Mouse (Mus musculus) kidney, embryonic 15.5 days (tissue): ENCODE data around the gene Mvd. TPM values are rescaled to one million over a fixed set of nuclear protein-coding genes. Genes with fewer than 3 reads are reported as not detected.

ENCODE experiments used
- ATAC-seq: fragments of 200-750 bp; cut with Nextera tagmentation; replicated peaks from 2 replicates; pipeline ENCODE4 v1.8.0; 2017; ENCODE audit warnings: moderate TSS enrichment; ENCODE audit not compliant: low FRiP score
- H3K27ac ChIP-seq: fragments of 300-500 bp; sonication (generic); 2 replicates; pipeline ENCODE4 v1.5.1; 2015; ENCODE audit warnings: mild to moderate bottlenecking, inconsistent platforms
- H3K27me3 ChIP-seq: fragments of 300-500 bp; sonication (generic); 2 replicates; pipeline ENCODE4 v1.6.1; 2015; ENCODE audit warnings: inconsistent platforms
- H3K36me3 ChIP-seq: fragments of 300-500 bp; sonication (generic); 2 replicates; pipeline ENCODE4 v1.6.1; 2015; ENCODE audit warnings: inconsistent platforms
- H3K4me1 ChIP-seq: fragments of 300-500 bp; sonication (generic); 2 replicates; pipeline ENCODE4 v1.6.1; 2015; ENCODE audit warnings: inconsistent platforms
- H3K4me2 ChIP-seq: fragments of 300-500 bp; sonication (generic); 2 replicates; pipeline ENCODE4 v1.6.1; 2015; ENCODE audit warnings: moderate library complexity, mild to moderate bottlenecking, inconsistent platforms
- H3K4me3 ChIP-seq: fragments of 300-500 bp; sonication (generic); replicated peaks from 2 replicates; pipeline ENCODE4 v1.5.1; 2015; ENCODE audit warnings: mild to moderate bottlenecking, inconsistent platforms
- H3K9ac ChIP-seq: fragments of 300-500 bp; sonication (generic); 2 replicates; pipeline ENCODE4 v1.6.1; 2015; ENCODE audit warnings: mild to moderate bottlenecking, inconsistent platforms
- H3K9me3 ChIP-seq: fragments of 300-500 bp; sonication (generic); replicated peaks from 2 replicates; pipeline ENCODE4 v1.6.1; 2016; ENCODE audit warnings: inconsistent platforms
- WGBS: fragments of 180-500 bp; shearing (Covaris S2); methylation state at CpG from one replicate; pipeline ENCODE4 v1.1.7; 2015; ENCODE audit warnings: mixed read lengths; 5-methylcytosine and 5-hydroxymethylcytosine counted together
- polyA plus RNA-seq: library from polyadenylated mRNA; unstranded; fragments of >200 nt; fragmentation: Nextera tagmentation; extraction: Ambion mirVana; gene quantifications from 2 replicates; pipeline ENCODE4 v1.2.1, GENCODE M21; 2015

The Mvd gene
- polyA plus RNA-seq, 1 experiment from 2014 or later: 37.5 TPM

DNA sequence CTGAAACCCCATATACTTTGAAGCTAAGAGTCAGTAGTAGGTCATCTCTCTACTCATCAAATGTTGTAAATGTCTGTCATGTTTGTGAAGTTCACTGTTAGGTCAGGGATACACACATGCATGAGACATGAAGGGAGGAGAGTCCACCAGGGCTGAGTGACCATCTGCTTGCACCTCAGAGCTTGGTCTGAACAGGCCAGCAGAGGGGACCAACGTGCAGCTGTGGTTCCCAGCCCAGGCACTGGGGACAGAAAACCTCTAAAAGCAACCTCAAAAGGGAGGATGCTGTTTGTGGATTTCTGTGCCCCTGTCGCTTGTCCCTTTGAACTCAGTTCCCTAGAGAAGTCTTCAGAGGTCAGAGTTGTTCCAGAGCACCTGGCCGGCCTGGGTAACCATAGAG lies 2.0 kb upstream of the Mvd start:
- H3K27me3 ChIP-seq: no peaks in the 10 kb centered on the region
- no peak overlapping the region for H3K4me3 ChIP-seq
- H3K4me2 ChIP-seq: peak overlapping the region; percentile 7; the same call in 1 of the 2 replicates
- H3K9ac ChIP-seq: no peak overlapping the region
- H3K27ac ChIP-seq: peak overlapping the region; percentile 99
- H3K36me3 ChIP-seq: no peaks in the 10 kb centered on the region
- no peaks in the 10 kb centered on the region for H3K9me3 ChIP-seq
- H3K4me1 ChIP-seq: peaks cover 31% of the 10 kb centered on the region
- ATAC-seq: no peak
- WGBS: 60% methylated on average over 3 of the region's 3 CpGs

DNA sequence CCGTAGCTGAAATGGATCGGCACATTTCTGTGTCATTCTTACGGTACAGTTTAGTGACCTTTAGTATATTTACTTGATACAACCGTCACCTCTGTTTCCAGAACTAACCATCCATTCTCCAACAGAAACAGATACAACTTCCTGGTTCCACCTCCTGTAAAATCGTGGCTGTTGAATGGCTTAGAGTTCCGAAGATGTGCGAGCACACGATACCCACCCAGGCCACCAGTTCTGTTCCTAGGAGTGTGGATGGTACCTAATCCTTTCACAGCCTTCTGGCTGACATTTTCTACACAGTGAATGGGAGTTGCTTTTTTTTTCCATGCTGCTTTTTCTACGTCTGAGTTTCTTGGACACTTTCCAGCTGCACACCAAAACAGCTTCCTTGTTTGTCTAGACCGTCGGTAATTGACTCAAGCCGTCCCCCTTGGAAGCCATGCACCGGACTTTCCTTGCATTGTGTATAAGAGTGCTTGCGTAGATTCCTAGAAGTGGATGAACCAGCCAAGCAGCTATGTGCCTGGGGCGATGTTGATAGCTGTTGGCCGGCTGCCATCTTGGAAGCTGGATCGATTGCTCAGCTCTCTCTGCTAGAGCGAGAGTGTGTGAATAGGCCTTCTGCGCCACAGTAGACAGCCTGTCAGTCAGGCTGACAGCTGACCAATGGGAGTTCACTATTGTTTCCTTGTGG lies 981 bp upstream of the Mvd start:
- Histone ChIP-seq H3K4me3 (peak overlapping the region; percentile 63), H3K36me3 (peaks cover 6% of the 10 kb centered on the region), H3K27me3 (no peaks in the 10 kb centered on the region), H3K4me1 (peaks cover 31% of the 10 kb centered on the region), H3K9me3 (no peaks in the 10 kb centered on the region), H3K27ac (peak overlapping the region; percentile 99), H3K4me2 (peak overlapping the region; percentile 91), H3K9ac (peak overlapping the region; percentile 73)
- 12% methylated on average over 19 of the region's 19 CpGs for WGBS
- ATAC-seq: peak; percentile 16; the same call in 1 of the 2 replicates

- Histone ChIP-seq H3K27me3 (no peaks in the 10 kb centered on the region), H3K4me1 (peaks cover 40% of the 10 kb centered on the region), H3K9me3 (no peaks in the 10 kb centered on the region), H3K9ac (peak overlapping the region; percentile 65), H3K27ac (peak overlapping the region; percentile 80), H3K36me3 (peaks cover 17% of the 10 kb centered on the region), H3K4me2 (peak overlapping the region; percentile 91), H3K4me3 (peak overlapping the region; percentile 63)
- ATAC-seq: peak; percentile 2
- WGBS: 1% methylated on average over 12 of the region's 12 CpGs
Observed at GRCm38 (mm10) chr8:122442781-122443180, 441 bp downstream of the Mvd start.

DNA sequence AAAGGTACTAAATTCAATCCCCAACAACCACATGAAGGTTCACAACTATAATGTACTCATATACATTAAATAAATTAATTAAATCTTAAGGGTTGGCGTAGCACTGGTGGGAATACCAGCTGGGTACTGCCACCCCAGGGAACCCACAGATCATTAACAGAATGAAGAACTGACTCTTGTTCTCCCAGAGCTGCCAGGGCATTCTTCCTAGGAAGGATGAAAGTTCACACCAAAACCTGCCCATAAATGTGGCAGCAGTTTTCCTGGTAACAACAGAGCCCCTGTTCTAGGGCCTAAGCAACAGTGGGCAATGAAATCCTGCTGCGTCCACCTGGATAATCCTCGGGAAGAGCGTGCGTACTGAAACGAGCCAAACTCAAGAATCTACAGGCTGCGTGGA lies 866 bp downstream of the Mvd start:
- Histone ChIP-seq H3K9me3 (no peaks in the 10 kb centered on the region), H3K36me3 (peaks cover 21% of the 10 kb centered on the region), H3K27me3 (no peaks in the 10 kb centered on the region), H3K4me3 (peak overlapping the region; percentile 63), H3K4me1 (peaks cover 44% of the 10 kb centered on the region), H3K27ac (peak overlapping the region; percentile 80; the same call in 1 of the 2 replicates), H3K4me2 (peak overlapping the region; percentile 91), H3K9ac (peak overlapping the region; percentile 65)
- WGBS: 24% methylated on average over 7 of the region's 7 CpGs
- no peak for ATAC-seq

- no peak for ATAC-seq
- 81% methylated on average over 1 of the region's 1 CpGs for WGBS
Observed at GRCm38 (mm10) chr8:122441326-122441725, 1.9 kb downstream of the Mvd start.

DNA sequence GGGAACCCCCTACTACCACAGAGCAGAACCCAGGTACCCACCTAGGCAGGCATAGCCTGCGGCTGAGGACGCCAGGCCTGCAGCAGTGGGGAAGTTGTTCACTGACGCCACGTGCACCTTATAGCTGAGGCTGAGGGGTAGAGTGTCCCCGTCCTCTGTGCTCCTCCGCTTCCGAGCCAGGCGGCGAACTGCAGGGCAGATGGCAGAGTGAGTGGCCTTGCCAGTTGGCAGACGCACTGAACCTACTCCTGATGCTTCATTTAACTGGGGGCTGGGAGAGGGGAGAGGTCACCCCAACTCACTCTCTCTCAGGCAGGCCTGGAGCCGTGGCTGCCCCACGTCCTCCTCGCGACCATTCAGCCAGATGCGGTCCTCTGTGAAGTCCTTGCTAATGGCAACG lies 3.9 kb downstream of the Mvd start:
- peaks cover 50% of the 10 kb centered on the region for H3K36me3 ChIP-seq
- H3K9me3 ChIP-seq: no peaks in the 10 kb centered on the region
- H3K9ac ChIP-seq: no peak overlapping the region
- ATAC-seq: no peak
- no peak overlapping the region for H3K4me3 ChIP-seq
- no peak overlapping the region for H3K27ac ChIP-seq
- H3K27me3 ChIP-seq: no peaks in the 10 kb centered on the region
- H3K4me1 ChIP-seq: peaks cover 35% of the 10 kb centered on the region
- no peak overlapping the region for H3K4me2 ChIP-seq
- 94% methylated on average over 16 of the region's 16 CpGs for WGBS

More at GRCm38 (mm10) chr8:122441326-122441725, 1.9 kb downstream of the Mvd start:
- Histone ChIP-seq H3K9me3 (no peaks in the 10 kb centered on the region), H3K9ac (no peak overlapping the region), H3K27me3 (no peaks in the 10 kb centered on the region), H3K4me2 (no peak overlapping the region), H3K36me3 (peaks cover 32% of the 10 kb centered on the region), H3K4me3 (no peak overlapping the region), H3K4me1 (peaks cover 51% of the 10 kb centered on the region), H3K27ac (no peak overlapping the region)

GRCm38 (mm10) chr8:122437708-122438331 lies 5.4 kb downstream of the Mvd start:
- H3K4me1 ChIP-seq: peaks cover 39% of the 10 kb centered on the region
- 85% methylated on average over 13 of the region's 13 CpGs for WGBS
- H3K4me3 ChIP-seq: no peak overlapping the region
- H3K9me3 ChIP-seq: no peaks in the 10 kb centered on the region
- peak overlapping the region; percentile 30 for H3K4me2 ChIP-seq
- H3K36me3 ChIP-seq: peaks cover 57% of the 10 kb centered on the region
- ATAC-seq: no peak
- 0 out of 2 replicates have a peak overlapping the region, but pooled peaks have one; percentile 4 for H3K9ac ChIP-seq
- peak overlapping the region; percentile 71 for H3K27ac ChIP-seq
- no peaks in the 10 kb centered on the region for H3K27me3 ChIP-seq

DNA sequence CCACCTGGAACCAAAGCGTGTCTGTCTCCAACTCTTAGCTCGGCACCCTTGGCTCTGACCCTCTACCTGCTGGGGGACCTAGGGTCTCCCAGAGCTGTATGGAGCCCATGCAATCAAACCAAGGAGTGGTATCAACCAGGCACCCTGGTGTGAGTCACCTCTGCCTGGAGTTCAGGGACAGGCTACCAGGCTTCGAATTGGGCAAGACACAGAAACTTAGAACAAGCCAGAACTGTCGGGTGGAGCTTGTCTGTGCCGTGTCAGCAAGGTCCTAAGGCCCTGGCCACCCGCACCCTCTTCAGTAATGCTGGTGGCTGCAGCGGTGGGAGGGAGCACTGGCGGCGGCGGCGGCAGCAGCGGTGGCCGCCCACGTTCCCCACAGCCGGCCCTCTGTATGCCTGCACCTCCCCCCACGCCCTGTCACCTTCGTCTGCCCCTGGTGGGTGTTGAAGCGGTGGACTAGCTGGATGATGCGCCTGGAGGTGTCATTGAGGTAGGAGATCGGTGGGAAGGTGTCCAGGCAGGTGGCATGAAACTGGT lies 6.6 kb downstream of the Mvd start:
- H3K36me3 ChIP-seq: peaks cover 57% of the 10 kb centered on the region
- no peak overlapping the region for H3K4me2 ChIP-seq
- ATAC-seq: no peak
- no peaks in the 10 kb centered on the region for H3K27me3 ChIP-seq
- 82% methylated on average over 20 of the region's 20 CpGs for WGBS
- H3K4me3 ChIP-seq: no peak overlapping the region
- H3K4me1 ChIP-seq: peaks cover 39% of the 10 kb centered on the region
- H3K27ac ChIP-seq: no peak overlapping the region
- H3K9me3 ChIP-seq: no peaks in the 10 kb centered on the region
- no peak overlapping the region for H3K9ac ChIP-seq

DNA sequence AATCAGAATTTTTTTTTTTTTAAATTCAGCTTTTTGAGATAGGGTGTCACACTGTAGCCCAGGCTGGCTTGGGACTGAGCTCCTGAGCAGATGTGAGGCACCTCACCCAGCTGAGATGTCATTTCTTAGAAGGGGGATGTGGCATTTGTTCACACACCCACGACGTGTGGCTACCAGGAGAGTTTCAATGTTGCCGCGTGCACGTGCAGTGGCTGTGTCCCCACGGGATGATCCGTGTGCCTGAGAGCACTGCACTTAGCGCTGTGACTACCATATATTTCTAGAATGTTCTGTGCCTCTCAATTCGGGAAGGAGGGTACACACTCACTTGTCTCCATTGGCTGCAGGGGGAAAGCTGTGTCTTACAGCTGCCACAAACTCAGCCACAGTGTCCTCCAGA lies 7.1 kb downstream of the Mvd start:
- no peak overlapping the region for H3K4me2 ChIP-seq
- H3K36me3 ChIP-seq: peaks cover 57% of the 10 kb centered on the region
- no peak overlapping the region for H3K9ac ChIP-seq
- WGBS: 93% methylated on average over 9 of the region's 9 CpGs
- no peaks in the 10 kb centered on the region for H3K27me3 ChIP-seq
- H3K4me3 ChIP-seq: no peak overlapping the region
- H3K9me3 ChIP-seq: no peaks in the 10 kb centered on the region
- no peak for ATAC-seq
- peaks cover 44% of the 10 kb centered on the region for H3K4me1 ChIP-seq
- no peak overlapping the region for H3K27ac ChIP-seq

DNA sequence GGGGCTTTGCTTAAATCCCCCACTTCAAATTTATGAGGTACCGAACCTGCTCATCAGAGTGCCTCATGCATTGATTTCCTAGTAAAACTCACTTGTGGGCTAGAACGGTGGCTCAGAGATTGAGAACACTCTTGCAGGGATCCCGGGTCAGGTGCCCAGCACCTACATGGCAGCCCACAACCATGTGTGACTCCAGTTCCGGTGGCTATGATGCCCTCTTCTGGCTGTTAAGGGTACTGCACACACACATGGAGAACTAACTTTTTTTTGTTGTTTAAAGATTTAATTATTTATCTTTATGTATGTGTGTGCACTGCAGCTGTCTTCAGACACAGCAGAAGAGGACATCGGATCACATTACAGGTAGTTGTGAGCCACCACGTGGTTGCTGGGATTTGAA lies 7.8 kb downstream of the Mvd start:
- no peaks in the 10 kb centered on the region for H3K27me3 ChIP-seq
- no peak overlapping the region for H3K4me2 ChIP-seq
- WGBS: 94% methylated on average over 6 of the region's 6 CpGs
- no peak overlapping the region for H3K27ac ChIP-seq
- no peaks in the 10 kb centered on the region for H3K9me3 ChIP-seq
- no peak overlapping the region for H3K9ac ChIP-seq
- peaks cover 57% of the 10 kb centered on the region for H3K36me3 ChIP-seq
- peaks cover 51% of the 10 kb centered on the region for H3K4me1 ChIP-seq
- no peak overlapping the region for H3K4me3 ChIP-seq
- ATAC-seq: no peak

GRCm38 (mm10) chr8:122433269-122433905 lies 9.8 kb downstream of the Mvd start:
- ATAC-seq: peak; percentile 37; the same call in 1 of the 2 replicates
- Histone ChIP-seq H3K27me3 (no peaks in the 10 kb centered on the region), H3K4me2 (peak overlapping the region; percentile 77), H3K27ac (peak overlapping the region; percentile 71), H3K36me3 (peaks cover 45% of the 10 kb centered on the region), H3K4me3 (peak overlapping the region; percentile 57), H3K9ac (0 out of 2 replicates have a peak overlapping the region, but pooled peaks have one; percentile 53), H3K4me1 (peaks cover 57% of the 10 kb centered on the region), H3K9me3 (no peaks in the 10 kb centered on the region)
- 62% methylated on average over 11 of the region's 11 CpGs for WGBS
